Mouse (Mus musculus) granulocyte monocyte progenitor cell, adult 5-6 weeks (primary cell): ENCODE data around the gene Utp14a. TPM values are rescaled to one million over a fixed set of nuclear protein-coding genes. Genes with fewer than 3 reads are reported as not detected.

Source experiments
- ATAC-seq: replicated peaks from 2 replicates; pipeline ENCODE4 v1.8.0; 2016; ENCODE audit warnings: mild to moderate bottlenecking, moderate TSS enrichment, inconsistent platforms; ENCODE audit not compliant: poor library complexity, severe bottlenecking
- total RNA-seq, 2 experiments: library from RNA; stranded (forward) in 1 of 2; stranded (reverse) in 1 of 2; fragments of 200-712, 200-1000 nt in 1 of 2; fragments of >200 nt in 1 of 2; fragmentation: Nextera tagmentation in 1 of 2; gene quantifications; 2 replicates each; pipeline ENCODE4 v1.2.3; 2014 to 2017

Utp14a gene
- total RNA-seq, 2 experiments from 2014 or later = 45.3 to 95.0 TPM

DNA sequence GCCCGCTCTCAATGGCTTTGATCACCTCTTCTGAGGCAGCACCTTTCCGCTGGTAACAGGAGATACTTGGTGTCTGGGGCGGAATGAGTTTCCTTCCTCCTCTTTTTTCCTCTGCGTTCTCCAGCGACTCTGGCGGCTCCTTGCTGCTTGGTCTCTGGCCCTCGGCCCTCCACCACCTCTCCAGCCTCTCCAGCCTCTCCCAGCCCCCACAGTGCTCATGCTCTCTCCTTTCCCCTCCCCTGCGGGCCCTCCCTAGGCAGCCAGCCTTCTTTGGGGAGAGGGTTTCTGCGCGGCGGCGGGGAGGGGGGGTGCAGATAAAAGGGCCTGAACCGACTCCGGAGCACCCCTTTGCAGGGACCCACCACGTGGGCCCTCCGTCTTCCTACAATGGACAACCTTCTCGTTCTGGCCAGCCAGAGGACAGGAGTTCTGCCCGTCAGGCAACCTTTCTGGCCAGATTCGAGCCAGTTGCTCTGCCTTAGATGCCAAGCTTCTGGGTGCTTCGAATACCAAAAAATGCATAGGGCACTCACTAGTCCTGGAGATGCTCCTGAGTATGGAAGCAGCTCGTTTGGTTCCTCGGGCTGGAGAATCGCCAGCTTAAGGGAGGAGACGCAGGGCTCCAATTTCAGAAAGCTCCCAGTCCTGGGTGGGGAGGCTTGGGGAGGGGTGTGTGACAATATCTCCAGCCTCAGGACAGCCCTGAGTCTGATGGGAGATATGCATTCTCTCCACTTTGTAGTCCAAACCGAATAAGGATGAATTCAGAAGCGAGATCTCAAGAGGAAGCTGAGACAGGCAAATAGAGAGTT is 54.2 kb downstream of the Utp14a start:
- no peak for ATAC-seq

DNA sequence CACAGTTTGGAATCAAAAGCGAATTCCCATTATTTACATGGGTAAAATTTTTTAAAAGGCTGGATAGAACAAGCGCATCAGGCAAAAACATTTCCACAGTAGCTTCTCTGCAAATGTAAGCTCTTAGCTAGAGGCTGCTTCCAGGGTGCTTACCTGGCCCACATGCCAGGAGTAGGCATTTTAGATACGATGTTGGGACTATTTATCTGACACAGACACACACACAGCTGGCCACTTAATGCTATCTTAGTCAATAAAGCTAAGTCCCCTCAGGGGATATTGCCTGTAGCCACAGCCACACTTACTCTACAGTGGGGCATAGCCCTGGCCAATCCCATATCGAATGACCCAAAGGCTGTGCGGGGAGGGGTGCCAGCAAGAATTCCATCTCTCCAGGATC is 55.1 kb downstream of the Utp14a start:
- no peak for ATAC-seq

DNA sequence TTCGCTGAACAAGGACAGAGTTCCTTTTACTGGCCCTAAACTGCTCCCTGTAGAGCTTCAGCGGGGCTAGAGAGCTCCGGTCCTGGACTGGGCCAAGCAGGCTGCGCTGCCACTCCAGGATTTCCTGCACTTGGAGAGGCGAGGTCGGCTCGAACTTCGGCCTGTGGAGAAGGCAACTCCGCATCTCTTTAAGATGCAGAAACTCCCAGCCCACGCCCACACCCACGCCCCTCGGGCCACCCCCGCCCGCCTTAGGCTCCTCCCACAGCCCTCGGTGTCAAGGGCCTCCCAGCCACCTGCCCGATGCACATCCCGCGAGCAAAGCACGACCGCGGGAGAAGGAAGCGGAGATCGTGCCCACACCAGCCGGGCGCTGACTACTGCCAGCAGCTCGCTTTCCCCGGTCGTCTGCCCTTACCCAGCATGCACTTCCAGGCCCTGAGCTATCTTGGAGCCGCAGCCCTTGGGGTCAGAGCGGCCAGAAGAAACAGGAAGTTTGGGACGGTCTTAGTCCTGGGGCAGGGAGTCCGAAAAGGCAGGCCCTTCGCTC is 57.9 kb downstream of the Utp14a start:
- ATAC-seq = peak; percentile 94

DNA sequence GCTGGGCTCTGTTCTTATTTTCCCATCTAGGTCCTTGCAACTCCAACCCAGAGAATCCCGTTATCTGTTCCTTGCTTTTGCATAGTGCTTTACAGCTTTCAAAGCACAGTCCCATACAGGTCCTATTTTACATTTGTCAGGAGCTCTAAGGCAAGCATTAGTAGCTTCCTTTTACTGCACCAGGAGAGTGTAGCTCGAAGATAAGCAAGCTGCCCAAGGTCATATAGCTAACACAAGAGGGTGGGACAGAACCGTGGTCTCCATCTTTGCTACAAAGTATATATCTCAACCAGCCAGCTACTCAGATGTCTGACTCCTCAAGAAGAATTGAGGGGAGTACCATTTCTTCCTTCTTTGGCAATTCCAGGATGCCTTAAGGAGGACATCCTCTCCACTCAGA is 60.8 kb downstream of the Utp14a start:
- no peak for ATAC-seq

DNA sequence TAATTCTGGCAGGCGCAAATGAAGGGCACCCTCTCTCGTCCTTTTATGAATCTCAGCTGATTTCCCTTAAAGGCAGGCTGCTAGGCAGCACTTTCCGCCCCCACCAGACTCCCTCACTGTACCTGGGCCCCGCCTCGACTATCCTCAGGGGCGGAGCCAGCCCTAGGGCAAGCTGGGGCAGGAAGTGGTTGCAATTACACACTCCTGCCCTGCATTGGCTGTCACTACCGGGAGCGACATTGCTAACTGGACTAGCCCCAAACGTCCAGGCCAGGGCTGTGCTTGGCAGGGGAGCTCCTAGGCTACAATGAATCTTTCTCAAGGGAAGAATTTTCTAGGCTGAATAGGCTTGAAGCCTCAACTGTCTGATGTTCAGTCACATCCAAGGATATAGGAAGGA is 61.5 kb downstream of the Utp14a start:
- peak; percentile 76 for ATAC-seq

Other genes starting within 250 kb of the Utp14a start
- 1.4 and 1.7 TPM in 2 replicates for gene Apln, start 222.0 kb upstream of the Utp14a start, total RNA-seq (2014; fragmentation: Nextera tagmentation)
- 0.62 and 1.6 TPM in 2 replicates for gene Apln, start 222.0 kb upstream of the Utp14a start, total RNA-seq (2017)
- gene Xpnpep2, start 148.1 kb upstream of the Utp14a start, total RNA-seq (2014; fragmentation: Nextera tagmentation) = not detected in 2 replicates
- not detected in 2 replicates for gene Xpnpep2, start 148.1 kb upstream of the Utp14a start, total RNA-seq (2017)
- 58.7 and 63.8 TPM in 2 replicates for gene Sash3, start 110.4 kb upstream of the Utp14a start, total RNA-seq (2014; fragmentation: Nextera tagmentation)
- gene Sash3, start 110.4 kb upstream of the Utp14a start, total RNA-seq (2017) = 74.4 and 84.7 TPM in 2 replicates
- 22.9 and 26.2 TPM in 2 replicates for gene Zdhhc9, start 48.0 kb upstream of the Utp14a start, total RNA-seq (2014; fragmentation: Nextera tagmentation)
- gene Zdhhc9, start 48.0 kb upstream of the Utp14a start, total RNA-seq (2017) = 5.6 and 8.3 TPM in 2 replicates
- gene Bcorl1, start 84.5 kb downstream of the Utp14a start, total RNA-seq (2014; fragmentation: Nextera tagmentation) = 15.5 and 16.6 TPM in 2 replicates
- 3.0 and 9.1 TPM in 2 replicates for gene Bcorl1, start 84.5 kb downstream of the Utp14a start, total RNA-seq (2017)
- 45.1 and 47.2 TPM in 2 replicates for gene Elf4, start 206.3 kb downstream of the Utp14a start, total RNA-seq (2014; fragmentation: Nextera tagmentation)
- 12.7 and 13.8 TPM in 2 replicates for gene Elf4, start 206.3 kb downstream of the Utp14a start, total RNA-seq (2017)